Mouse (Mus musculus): ENCODE results near the gene Rgs9.

Gene Rgs9

GRCm38 (mm10) chr11:109180290-109180689 is 117.6 kb downstream of the Rgs9 start:
- DNase-seq (ENCODE audit: inconsistent age in 2 of 2, low spot score in 1 of 2): no peak

DNA sequence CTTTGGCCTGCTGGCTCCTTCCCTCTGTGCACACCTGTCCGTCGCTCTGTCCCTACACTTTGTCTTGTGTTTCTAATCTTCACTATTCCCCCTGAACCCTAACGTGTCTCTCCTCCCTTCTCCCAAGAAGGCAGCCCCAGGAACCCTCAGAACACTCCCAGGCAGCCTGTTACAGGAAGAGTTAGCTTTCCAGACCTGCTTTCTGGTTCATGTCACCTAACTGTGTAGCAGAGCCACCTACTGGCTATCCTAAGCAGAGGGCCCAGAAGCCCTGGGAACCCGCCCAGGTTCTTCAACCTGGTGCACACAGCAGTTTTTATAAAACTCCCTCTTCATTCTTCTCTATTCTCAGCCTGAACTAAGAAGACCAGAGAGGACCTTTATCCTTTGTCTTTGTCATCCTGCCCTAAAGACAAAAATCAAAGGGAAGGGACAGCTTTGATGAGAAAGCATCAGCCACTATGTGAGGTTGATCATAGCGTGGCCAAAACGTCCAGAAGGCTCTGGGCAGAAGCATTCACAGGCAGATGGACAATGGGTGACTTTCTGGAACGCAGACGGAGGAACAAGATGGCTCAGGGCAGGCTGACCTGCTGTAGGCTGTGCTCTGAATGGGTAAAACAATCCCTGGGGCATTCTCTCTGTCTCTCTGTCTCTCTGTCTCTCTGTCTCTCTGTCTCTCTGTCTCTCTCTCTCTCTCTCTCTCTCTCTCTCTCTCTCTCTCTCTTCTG is 119.0 kb downstream of the Rgs9 start:
- DNase-seq (ENCODE audit: inconsistent age in 2 of 2, low spot score in 1 of 2): peak; percentile 58 to 80

GRCm38 (mm10) chr11:109175376-109175969 is 122.5 kb downstream of the Rgs9 start:
- DNase-seq (ENCODE audit: inconsistent age in 2 of 2, low spot score in 1 of 2): no peak

Data from adrenal gland, adult (tissue).